Mouse (Mus musculus) stomach, embryonic 14.5 days (tissue): ENCODE measurements around the gene Tbccd1. TPM values are rescaled to one million over a fixed set of nuclear protein-coding genes. Genes with fewer than 3 reads are reported as not detected.

Experiments
- ATAC-seq: fragments of 200-750 bp; cut with Nextera tagmentation; 2 replicates; pipeline ENCODE4 v1.8.0; 2017; ENCODE audit warnings: low read depth, moderate TSS enrichment; ENCODE audit not compliant: insufficient number of reproducible peaks, insufficient read depth, low FRiP score
- H3K27ac ChIP-seq: fragments of 300-500 bp; sonication (generic); 2 replicates; pipeline ENCODE4 v1.5.1; 2014; ENCODE audit warnings: mild to moderate bottlenecking, low read length, moderate library complexity, mixed read lengths
- H3K27me3 ChIP-seq: fragments of 300-500 bp; sonication (generic); 2 replicates; pipeline ENCODE4 v1.6.1; 2014; ENCODE audit warnings: low read length, control low read depth, mixed read lengths; ENCODE audit not compliant: control insufficient read depth, insufficient read depth
- H3K36me3 ChIP-seq: fragments of 300-500 bp; sonication (generic); 2 replicates; pipeline ENCODE4 v1.6.1; 2014; ENCODE audit warnings: mild to moderate bottlenecking, control low read depth, low read length, moderate library complexity, mixed read lengths; ENCODE audit not compliant: control insufficient read depth, insufficient read depth
- H3K4me1 ChIP-seq: fragments of 300-500 bp; sonication (generic); 2 replicates; pipeline ENCODE4 v1.6.1; 2014; ENCODE audit warnings: low read length, control low read depth, mixed read lengths; ENCODE audit not compliant: control insufficient read depth, insufficient read depth
- H3K4me2 ChIP-seq: fragments of 300-500 bp; sonication (generic); replicated peaks from 2 replicates; pipeline ENCODE4 v1.6.1; 2014; ENCODE audit warnings: low read depth, low read length, control low read depth
- H3K4me3 ChIP-seq: fragments of 300-500 bp; sonication (generic); 2 replicates; pipeline ENCODE4 v1.5.1; 2014; ENCODE audit warnings: low read depth, low read length, control low read depth
- H3K9ac ChIP-seq: fragments of 300-500 bp; sonication (generic); replicated peaks from 2 replicates; pipeline ENCODE4 v1.6.1; 2014; ENCODE audit warnings: low read depth, mild to moderate bottlenecking, control low read depth, low read length, moderate library complexity, mixed read lengths
- H3K9me3 ChIP-seq: fragments of 300-500 bp; sonication (generic); 2 replicates; pipeline ENCODE4 v1.6.1; 2016; ENCODE audit warnings: low read depth, low read length, control low read depth; ENCODE audit not compliant: control insufficient read depth
- WGBS: fragments of 180-500 bp; shearing (Covaris S2); extraction: QIAGEN DNeasy Blood & Tissue Kit; methylation state at CpG from one replicate; pipeline ENCODE4 v1.1.7; 2014; 5-methylcytosine and 5-hydroxymethylcytosine counted together
- polyA plus RNA-seq: library from polyadenylated mRNA; unstranded; fragments of >200 nt; fragmentation: Nextera tagmentation; extraction: Ambion mirVana; gene quantifications from 2 replicates; pipeline ENCODE4 v1.2.1, GENCODE M21; 2014

Gene Tbccd1
- polyA plus RNA-seq, 1 experiment from 2014 or later: 32.2 TPM

GRCm38 (mm10) chr16:22877660-22878390, 20.4 kb upstream of the Tbccd1 start:
- ATAC-seq: no peak
- 81% methylated on average over 11 of the region's 11 CpGs for WGBS
- Histone ChIP-seq H3K4me2 (no peak overlapping the region), H3K36me3 (peaks cover 4% of the 10 kb centered on the region; the same call in 1 of the 2 replicates), H3K9ac (no peak overlapping the region), H3K4me3 (no peak overlapping the region), H3K27me3 (no peaks in the 10 kb centered on the region), H3K27ac (no peak overlapping the region), H3K9me3 (no peaks in the 10 kb centered on the region), H3K4me1 (no peaks in the 10 kb centered on the region)

GRCm38 (mm10) chr16:22876218-22877043, 19.0 kb upstream of the Tbccd1 start:
- H3K36me3 ChIP-seq: peaks cover 18% of the 10 kb centered on the region
- whole genome bisulfite sequencing: 41% methylated on average over 9 of the region's 9 CpGs
- H3K4me3 ChIP-seq: no peak overlapping the region
- no peak overlapping the region for H3K4me2 ChIP-seq
- no peak overlapping the region for H3K9ac ChIP-seq
- H3K27me3 ChIP-seq: no peaks in the 10 kb centered on the region
- H3K27ac ChIP-seq: no peak overlapping the region
- no peaks in the 10 kb centered on the region for H3K9me3 ChIP-seq
- H3K4me1 ChIP-seq: no peaks in the 10 kb centered on the region
- ATAC-seq: no peak

- H3K4me1 ChIP-seq: no peaks in the 10 kb centered on the region
These were observed 15.9 kb upstream of the Tbccd1 start for GRCm38 (mm10) chr16:22873369-22873768.

GRCm38 (mm10) chr16:22872397-22872796, 14.9 kb upstream of the Tbccd1 start:
- Histone ChIP-seq H3K9ac (no peak overlapping the region), H3K36me3 (peaks cover 58% of the 10 kb centered on the region), H3K4me3 (no peak overlapping the region), H3K27me3 (no peaks in the 10 kb centered on the region), H3K4me2 (no peak overlapping the region), H3K27ac (no peak overlapping the region), H3K4me1 (no peaks in the 10 kb centered on the region), H3K9me3 (no peaks in the 10 kb centered on the region)
- WGBS: 93% methylated on average over 8 of the region's 8 CpGs
- no peak for ATAC-seq

More at GRCm38 (mm10) chr16:22873369-22873768, 15.9 kb upstream of the Tbccd1 start:
- 83% methylated on average over 4 of the region's 4 CpGs for WGBS
- Histone ChIP-seq H3K9ac (no peak overlapping the region), H3K36me3 (peaks cover 49% of the 10 kb centered on the region), H3K27me3 (no peaks in the 10 kb centered on the region), H3K27ac (no peak overlapping the region), H3K4me2 (no peak overlapping the region), H3K9me3 (no peaks in the 10 kb centered on the region), H3K4me3 (no peak overlapping the region)
- ATAC-seq: no peak

GRCm38 (mm10) chr16:22856773-22857172, 696 bp downstream of the Tbccd1 start:
- H3K9ac ChIP-seq: peak overlapping the region; percentile 41
- no peaks in the 10 kb centered on the region for H3K27me3 ChIP-seq
- no peaks in the 10 kb centered on the region for H3K9me3 ChIP-seq
- WGBS: 10% methylated on average over 9 of the region's 9 CpGs
- H3K36me3 ChIP-seq: 0 out of 2 replicates have a peak, but pooled peaks cover 7% of the 10 kb centered on the region
- peak overlapping the region; percentile 94 for H3K4me3 ChIP-seq
- H3K4me2 ChIP-seq: peak overlapping the region; percentile 88
- ATAC-seq: no peak
- H3K4me1 ChIP-seq: peaks cover 8% of the 10 kb centered on the region; the same call in 1 of the 2 replicates
- H3K27ac ChIP-seq: peak overlapping the region; percentile 44; the same call in 1 of the 2 replicates

- no peaks in the 10 kb centered on the region for H3K9me3 ChIP-seq
- no peak overlapping the region for H3K4me2 ChIP-seq
- peaks cover 4% of the 10 kb centered on the region; the same call in 1 of the 2 replicates for H3K4me1 ChIP-seq
- H3K9ac ChIP-seq: no peak overlapping the region
- H3K27ac ChIP-seq: no peak overlapping the region
- H3K4me3 ChIP-seq: no peak overlapping the region
- no peak for ATAC-seq
- WGBS: 91% methylated on average over 4 of the region's 4 CpGs
- H3K36me3 ChIP-seq: no peaks in the 10 kb centered on the region
- H3K27me3 ChIP-seq: no peaks in the 10 kb centered on the region
These were observed 4.8 kb downstream of the Tbccd1 start for GRCm38 (mm10) chr16:22852709-22853108.

GRCm38 (mm10) chr16:22848331-22848730, 9.1 kb downstream of the Tbccd1 start:
- H3K4me1 ChIP-seq: peaks cover 7% of the 10 kb centered on the region; the same call in 1 of the 2 replicates
- no peak overlapping the region for H3K9ac ChIP-seq
- no peaks in the 10 kb centered on the region for H3K27me3 ChIP-seq
- H3K4me3 ChIP-seq: no peak overlapping the region
- no peaks in the 10 kb centered on the region for H3K36me3 ChIP-seq
- no peak overlapping the region for H3K4me2 ChIP-seq
- 80% methylated on average over 1 of the region's 1 CpGs for WGBS
- no peak overlapping the region for H3K27ac ChIP-seq
- ATAC-seq: no peak
- no peaks in the 10 kb centered on the region for H3K9me3 ChIP-seq

- no peak overlapping the region for H3K4me2 ChIP-seq
- H3K36me3 ChIP-seq: no peaks in the 10 kb centered on the region
- no peaks in the 10 kb centered on the region for H3K9me3 ChIP-seq
- peaks cover 7% of the 10 kb centered on the region; the same call in 1 of the 2 replicates for H3K4me1 ChIP-seq
- 86% methylated on average over 1 of the region's 1 CpGs for WGBS
- H3K27me3 ChIP-seq: no peaks in the 10 kb centered on the region
- no peak overlapping the region for H3K9ac ChIP-seq
- ATAC-seq: no peak
- H3K27ac ChIP-seq: no peak overlapping the region
- H3K4me3 ChIP-seq: no peak overlapping the region
These were observed 9.8 kb downstream of the Tbccd1 start for GRCm38 (mm10) chr16:22847686-22848085.
